Mouse (Mus musculus): ENCODE results near the gene Tk1. TPM values are rescaled to one million over a fixed set of nuclear protein-coding genes. Genes with fewer than 3 reads are reported as not detected.

The Tk1 gene
- total and polyA plus RNA-seq, 3 experiments = 172 to 188 TPM; not detected in 1

DNA sequence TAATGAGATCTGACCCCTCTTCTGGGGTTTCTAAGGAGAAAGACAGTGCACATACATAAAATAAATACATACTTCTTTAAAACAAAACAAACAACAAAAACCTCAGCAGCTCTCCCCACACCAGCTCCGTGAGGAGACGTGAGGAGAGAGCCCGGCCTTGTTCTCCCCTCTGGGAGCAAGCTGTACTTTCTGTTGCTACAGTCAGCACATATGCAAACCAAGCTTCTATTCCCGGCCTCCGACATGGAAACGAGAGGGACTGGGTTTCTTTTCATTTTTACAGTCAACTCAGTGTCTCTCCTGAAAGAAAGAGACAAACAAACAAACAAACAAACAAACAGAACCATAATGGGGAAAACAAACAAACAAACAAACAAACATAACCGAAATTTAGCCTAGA is 25.9 kb downstream of the Tk1 start:
- Histone ChIP-seq H3K9ac (ENCODE audit: control insufficient read depth, low read depth, low read length, poor library complexity, severe bottlenecking) (no peak overlapping the region), H3K27me3 (ENCODE audit: control insufficient read depth in 1 of 2, insufficient read depth in 2 of 2, low read length in 2 of 2) (no peaks in the 10 kb centered on the region), H3K27ac (ENCODE audit: control insufficient read depth, low read depth, low read length) (no peak overlapping the region), H3K79me2 (ENCODE audit: control insufficient read depth, insufficient read depth, low read length, poor library complexity) (no peaks in the 10 kb centered on the region), H3K36me3 (ENCODE audit: control insufficient read depth in 1 of 2, insufficient read depth in 2 of 2, low read length in 2 of 2) (peaks cover 0 to 20% of the 10 kb centered on the region in 2 experiments; a peak in 2 of 4 replicates), H3K9me3 (replicated peaks; ENCODE audit: insufficient read depth, low read length) (no peaks in the 10 kb centered on the region), H3K4me3 (ENCODE audit: control insufficient read depth in 1 of 2, insufficient read depth in 1 of 2, low read depth in 2 of 2, low read length in 2 of 2) (no peak overlapping the region), H3K4me1 (ENCODE audit: control insufficient read depth in 1 of 2, insufficient read depth in 2 of 2, low read length in 2 of 2) (peaks cover 11 to 30% of the 10 kb centered on the region in 2 experiments)
- DNase-seq (ENCODE audit: low read depth, low spot score) = no peak
- TF ChIP-seq MXI1 (IDR thresholded peaks at IDR 0.05; ENCODE audit: low read depth, low read length) (no peak), ZC3H11A (IDR thresholded peaks at IDR 0.05; ENCODE audit: low read depth, low read length) (no peak), JUND (IDR thresholded peaks at IDR 0.05; ENCODE audit: low read depth, low read length) (no peak), KAT2A (conservative IDR thresholded peaks at IDR 0.05; ENCODE audit: low read depth, low read length) (no peak), MYB (IDR thresholded peaks at IDR 0.05; ENCODE audit: low read depth, low read length) (no peak), NELFE (IDR thresholded peaks at IDR 0.05; ENCODE audit: low read depth, low read length) (no peak), CHD2 (IDR thresholded peaks at IDR 0.05; ENCODE audit: low read length) (no peak), CHD1 (IDR thresholded peaks at IDR 0.05; ENCODE audit: low read depth, low read length) (no peak), GABPA (IDR thresholded peaks at IDR 0.05; ENCODE audit: low read depth, low read length) (no peak), TBP (IDR thresholded peaks at IDR 0.05; ENCODE audit: low read depth, low read length) (no peak), BHLHE40 (IDR thresholded peaks at IDR 0.05; ENCODE audit: borderline replicate concordance, low read depth, low read length) (no peak)

DNA sequence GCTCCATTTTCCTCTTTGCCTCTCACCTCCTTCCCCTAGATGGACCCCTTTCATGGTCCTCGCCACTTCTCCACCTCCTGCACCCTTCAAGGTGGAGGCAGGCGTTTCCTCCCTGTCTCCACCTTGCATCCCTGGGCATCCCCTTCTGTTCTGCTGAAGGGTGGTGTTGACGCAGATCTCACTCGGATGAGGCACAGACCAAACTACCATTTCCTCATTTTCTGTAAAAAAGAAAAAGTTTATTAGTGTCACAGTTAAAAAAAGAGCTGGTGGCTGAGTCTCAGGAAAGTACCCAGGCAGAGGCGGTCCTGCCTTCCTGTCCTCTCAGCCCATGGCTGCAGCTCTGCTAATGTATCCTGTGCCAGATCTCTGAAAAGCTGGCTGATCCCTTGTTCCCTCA is 26.7 kb downstream of the Tk1 start:
- TF ChIP-seq POLR2AphosphoS2 (IDR thresholded peaks at IDR 0.05; ENCODE audit: low read length) (no peak), MYC (IDR thresholded peaks at IDR 0.05; ENCODE audit: low read depth, low read length) (no peak), NELFE (IDR thresholded peaks at IDR 0.05; ENCODE audit: low read depth, low read length) (no peak), MEF2A (IDR thresholded peaks at IDR 0.05; ENCODE audit: extremely low read depth, insufficient replicate concordance, low read depth, low read length, poor library complexity, severe bottlenecking) (no peak), TAL1 (IDR thresholded peaks at IDR 0.05; ENCODE audit: low read length) (no peak), MAFK (IDR thresholded peaks at IDR 0.05; ENCODE audit: borderline replicate concordance, low read depth, low read length) (no peak), UBTF (IDR thresholded peaks at IDR 0.05; ENCODE audit: borderline replicate concordance, insufficient read depth, low read depth, low read length) (no peak), USF2 (IDR thresholded peaks at IDR 0.05; ENCODE audit: borderline replicate concordance in 1 of 2, insufficient read depth in 1 of 2, low read depth in 1 of 2, low read length in 2 of 2) (no peak), ELF1 (IDR thresholded peaks at IDR 0.05; ENCODE audit: low read depth, low read length) (no peak), TCF12 (IDR thresholded peaks at IDR 0.05; ENCODE audit: low read depth, low read length) (no peak), NRF1 (IDR thresholded peaks at IDR 0.05; ENCODE audit: insufficient read depth, low read depth, low read length, poor library complexity, severe bottlenecking) (no peak), ETS1 (IDR thresholded peaks at IDR 0.05; ENCODE audit: low read depth, low read length) (no peak), MAZ (IDR thresholded peaks at IDR 0.05; ENCODE audit: low read depth, low read length) (no peak), MYB (IDR thresholded peaks at IDR 0.05; ENCODE audit: low read depth, low read length) (no peak), RAD21 (IDR thresholded peaks at IDR 0.05; ENCODE audit: low read depth, low read length) (no peak), SMC3 (IDR thresholded peaks at IDR 0.05; ENCODE audit: low read depth, low read length) (no peak)
- peaks cover 0 to 20% of the 10 kb centered on the region in 2 experiments; a peak in 2 of 4 replicates for H3K36me3 ChIP-seq (ENCODE audit: control insufficient read depth in 1 of 2, insufficient read depth in 2 of 2, low read length in 2 of 2)
- H3K27ac ChIP-seq (ENCODE audit: control insufficient read depth, low read depth, low read length) = no peak overlapping the region
- H3K79me2 ChIP-seq (ENCODE audit: control insufficient read depth, insufficient read depth, low read length, poor library complexity) = no peaks in the 10 kb centered on the region
- H3K4me3 ChIP-seq (ENCODE audit: control insufficient read depth in 1 of 2, insufficient read depth in 1 of 2, low read depth in 2 of 2, low read length in 2 of 2) = no peak overlapping the region
- no peaks in the 10 kb centered on the region for H3K27me3 ChIP-seq (ENCODE audit: control insufficient read depth in 1 of 2, insufficient read depth in 2 of 2, low read length in 2 of 2)
- no peak overlapping the region for H3K9ac ChIP-seq (ENCODE audit: control insufficient read depth, low read depth, low read length, poor library complexity, severe bottlenecking)
- H3K4me1 ChIP-seq (ENCODE audit: control insufficient read depth in 1 of 2, insufficient read depth in 2 of 2, low read length in 2 of 2) = peaks cover 11 to 30% of the 10 kb centered on the region in 2 experiments
- no peaks in the 10 kb centered on the region for H3K9me3 ChIP-seq (replicated peaks; ENCODE audit: insufficient read depth, low read length)
- peak; percentile 45 for DNase-seq (ENCODE audit: low read depth, low spot score)

Measured in MEL (cell line).